Mouse (Mus musculus) spleen, embryonic (tissue): Measurements from ENCODE around the gene Ech1.

Source experiments
- CTCF ChIA-PET: fragments of 350-600 bp; sonication (Branson Sonifier 250); formaldehyde crosslinking; loops from one replicate; lab custom pipeline; 2022; lab: Charles Lee

Gene Ech1

DNA sequence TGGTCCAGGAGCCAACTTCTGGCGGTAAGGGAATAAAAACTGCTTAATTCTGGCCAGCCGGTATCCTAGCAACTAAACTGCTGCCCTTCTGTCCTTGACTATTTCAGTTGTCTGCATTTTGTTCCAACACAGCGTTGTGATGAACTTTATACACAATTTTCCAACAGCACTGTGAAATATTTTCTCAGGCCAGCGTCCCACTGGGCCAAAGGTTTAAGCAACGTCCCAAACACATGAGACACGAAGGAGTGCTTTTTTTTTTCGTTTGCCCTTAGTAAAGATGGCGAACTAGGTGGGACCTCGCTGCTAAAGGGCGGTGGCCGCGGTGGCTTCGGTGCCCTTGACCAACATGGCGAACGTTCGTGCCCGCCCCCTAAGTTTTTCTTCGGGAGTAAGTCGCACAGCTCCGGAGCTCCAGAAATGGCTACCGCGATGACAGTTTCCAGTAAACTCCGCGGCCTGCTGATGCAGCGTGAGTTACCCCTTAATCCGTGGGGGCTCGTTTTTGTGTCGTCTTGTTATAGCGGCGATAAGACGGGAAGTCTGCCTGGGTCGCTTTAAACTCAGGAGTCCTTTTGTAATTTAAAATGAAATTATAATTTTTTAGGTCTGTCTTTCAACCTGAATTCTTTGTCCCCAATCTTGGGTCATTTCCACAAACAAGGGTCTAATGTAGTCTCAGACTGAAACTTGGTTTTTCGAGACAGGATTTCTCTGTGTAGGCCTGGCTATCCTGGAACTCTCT, at the start of gene Ech1:
Gene Ech1 (plus strand): TSS at position 277 of the 745 bp plus-strand sequence.
- CTCF ChIA-PET: no interaction called here

- CTCF ChIA-PET: no interaction called here
These were observed 46.2 kb upstream of the Ech1 start for GRCm38 (mm10) chr7:28778825-28779224.

- CTCF ChIA-PET: interaction anchor here (0.5 to 1.7 kb wide), 5 partner anchors 12 to 1929 kb away, joined by 3 to 6 read pairs (median 4); no protein-coding TSS in a partner anchor
These were observed 44.9 kb upstream of the Ech1 start for GRCm38 (mm10) chr7:28780067-28780658.

DNA sequence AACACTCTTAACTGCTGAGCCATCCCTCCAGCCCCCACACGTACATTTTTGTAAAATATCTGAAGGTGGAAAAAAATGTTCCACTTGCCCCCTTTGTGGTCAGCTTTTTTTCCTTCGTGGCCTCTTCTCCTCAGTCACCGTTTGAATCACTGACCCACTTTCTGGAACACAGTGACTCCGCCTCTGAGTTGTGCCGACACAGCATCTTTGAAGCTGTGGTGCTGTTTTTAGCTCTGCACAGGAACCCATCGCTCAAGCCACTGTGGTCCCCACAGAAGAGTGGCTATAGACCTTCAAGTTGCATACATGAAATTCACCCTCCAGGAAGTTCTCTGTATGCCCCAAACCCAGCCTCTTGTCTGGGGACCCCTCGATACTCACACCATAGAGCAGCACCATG, 44.2 kb upstream of the Ech1 start:
- CTCF ChIA-PET: interaction anchor here (0.5 to 1.7 kb wide), 2 partner anchors 87 to 271 kb away, joined by 4 to 6 read pairs; no protein-coding TSS in a partner anchor

- CTCF ChIA-PET: interaction anchor here (0.5 to 1.7 kb wide), 3 partner anchors 27 to 271 kb away, joined by 3 to 6 read pairs (median 4); partner anchors contain the start of gene Hnrnpl
These were observed 43.8 kb upstream of the Ech1 start for GRCm38 (mm10) chr7:28781261-28781663.

DNA sequence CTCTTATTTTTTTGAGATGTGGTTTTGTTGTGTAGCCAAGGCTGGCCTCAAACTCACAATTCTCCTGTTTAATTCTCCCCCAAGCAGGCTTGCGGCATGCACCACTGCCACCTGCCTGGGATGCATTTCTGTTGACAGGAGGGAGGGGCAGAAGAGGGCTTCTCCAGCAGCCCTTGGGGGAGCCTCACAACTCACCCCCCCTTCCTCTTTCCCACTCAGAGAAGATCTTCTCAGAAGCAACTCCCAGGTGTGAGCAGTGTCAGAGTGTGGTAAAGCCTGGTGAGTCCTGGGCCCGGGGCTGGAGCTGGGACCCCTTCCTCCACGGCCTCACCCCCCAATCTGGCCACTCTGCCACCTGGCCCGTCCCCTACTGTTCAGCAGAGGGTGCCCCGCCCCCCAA, 39.9 kb upstream of the Ech1 start:
- CTCF ChIA-PET: no interaction called here

GRCm38 (mm10) chr7:28787884-28788283, 37.1 kb upstream of the Ech1 start:
- CTCF ChIA-PET: interaction anchor here (0.6 kb wide), 1 partner anchor 65 kb away, joined by 8 read pairs; no protein-coding TSS in a partner anchor

GRCm38 (mm10) chr7:28788307-28789195, 36.5 kb upstream of the Ech1 start, which contains the start of gene Rinl:
TSS of gene Rinl (plus strand) at chr7:28788969.
- CTCF ChIA-PET: interaction anchor here (0.6 kb wide), 2 partner anchors 444 to 1126 kb away, joined by 3 to 5 read pairs; partner anchors contain the start of gene Kcnk6

- CTCF ChIA-PET: interaction anchor here (0.6 kb wide), 2 partner anchors 443 to 1126 kb away, joined by 3 to 5 read pairs; partner anchors contain the start of gene Kcnk6
These were observed 35.8 kb upstream of the Ech1 start for GRCm38 (mm10) chr7:28789235-28789634.

DNA sequence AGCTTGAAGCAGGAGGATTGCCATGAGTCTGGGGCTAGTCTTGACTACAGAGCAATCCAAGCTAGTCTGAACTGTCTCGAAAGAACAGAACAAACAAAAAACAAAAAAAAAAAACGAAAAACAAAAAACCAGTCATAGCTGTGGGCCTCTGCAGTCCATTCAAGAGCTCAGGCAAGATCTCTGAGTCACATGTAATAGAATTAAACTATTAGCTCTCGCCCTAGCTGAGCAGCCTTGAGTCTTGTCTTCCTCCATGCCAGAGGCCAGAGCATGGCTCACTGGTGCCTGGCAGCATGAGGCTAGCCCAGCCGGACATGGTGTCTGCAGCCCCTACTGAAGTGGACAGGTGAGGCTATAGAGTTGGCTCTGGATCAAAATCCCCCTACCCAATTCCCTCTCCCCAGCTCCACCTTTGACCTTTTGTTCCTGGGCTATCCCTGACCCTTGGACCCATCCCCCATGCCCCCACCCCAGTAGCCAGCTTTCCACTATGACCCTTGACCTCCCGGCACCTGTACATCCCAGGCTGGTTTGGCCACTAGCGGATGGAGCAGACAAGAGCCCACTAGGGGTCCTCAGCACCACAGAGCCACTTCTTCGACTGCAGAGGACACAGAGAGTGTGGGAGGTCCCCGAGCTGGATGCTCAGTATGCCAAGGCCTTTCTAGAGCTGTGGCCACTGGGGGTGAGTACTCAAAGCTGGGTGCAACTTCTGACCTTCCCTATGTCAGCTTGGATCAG, 34.8 kb upstream of the Ech1 start:
- CTCF ChIA-PET: interaction anchor here (0.6 to 1.1 kb wide), 3 partner anchors 17 to 48 kb away, joined by 3 to 10 read pairs (median 4); no protein-coding TSS in a partner anchor

DNA sequence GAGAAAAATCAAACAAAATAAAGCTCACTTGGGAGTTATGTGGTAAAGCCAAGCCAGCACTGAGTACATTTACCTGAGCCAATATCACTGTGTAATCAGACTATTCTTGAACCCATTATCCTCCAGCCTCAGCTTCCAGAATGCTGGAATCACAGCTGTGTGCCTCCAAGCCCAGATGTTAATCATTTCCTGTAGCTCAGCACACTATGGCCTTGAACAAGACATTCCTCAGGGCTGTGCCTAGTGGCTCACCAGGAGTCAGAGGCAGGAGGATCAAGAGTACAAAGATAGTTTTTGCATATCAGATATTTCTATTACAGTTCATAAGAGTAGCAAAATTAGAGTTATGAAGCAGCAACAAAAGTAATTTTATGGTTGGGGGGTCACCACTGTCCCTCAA, 33.3 kb upstream of the Ech1 start:
- CTCF ChIA-PET: interaction anchor here (0.6 to 1.0 kb wide), 3 partner anchors 12 to 76 kb away, joined by 3 to 9 read pairs (median 3); no protein-coding TSS in a partner anchor

- CTCF ChIA-PET: interaction anchor here (0.6 to 1.1 kb wide), 4 partner anchors 13 to 173 kb away, joined by 3 to 9 read pairs (median 5); no protein-coding TSS in a partner anchor
These were observed 32.4 kb upstream of the Ech1 start for GRCm38 (mm10) chr7:28792391-28793185.

DNA sequence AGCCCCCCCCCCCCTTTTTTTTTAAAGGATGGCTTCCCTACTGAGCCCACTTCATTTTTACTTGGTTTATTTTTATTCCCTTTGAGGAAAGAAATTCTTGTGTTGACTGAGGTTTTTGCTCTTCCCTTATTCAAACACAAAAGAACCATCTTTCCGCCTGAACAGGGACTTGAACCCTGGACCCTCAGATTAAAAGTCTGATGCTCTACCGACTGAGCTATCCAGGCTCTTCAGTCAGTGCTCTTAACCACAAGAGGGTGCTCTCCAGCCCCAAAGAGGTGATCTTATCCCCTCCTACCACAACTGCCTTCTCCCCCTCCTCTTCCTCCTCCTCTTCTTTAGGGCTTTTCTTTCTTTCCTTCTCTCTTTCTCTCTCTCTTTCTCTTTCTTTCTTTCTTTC, 31.2 kb upstream of the Ech1 start:
- CTCF ChIA-PET: interaction anchor here (1.1 kb wide), 2 partner anchors 33 to 143 kb away, joined by 4 to 9 read pairs; no protein-coding TSS in a partner anchor

DNA sequence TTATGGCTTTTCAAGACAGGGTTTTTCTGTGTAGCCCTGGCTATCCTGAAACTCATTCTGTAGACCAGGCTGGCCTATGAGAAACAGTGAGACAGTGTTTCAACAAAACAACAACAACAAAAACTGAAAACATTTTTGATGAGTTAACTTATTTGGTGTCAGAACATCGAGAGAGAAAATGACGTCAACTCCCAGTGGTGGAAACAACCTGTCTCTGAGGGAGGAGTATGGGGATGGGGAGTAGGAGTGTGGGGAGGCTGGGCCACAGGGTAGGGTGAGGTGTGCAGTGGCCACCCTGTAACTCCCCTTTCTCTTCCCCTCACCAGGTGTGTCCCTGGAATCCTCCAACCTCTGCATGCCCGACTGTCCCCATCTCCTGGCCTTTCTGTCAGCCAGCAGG, 30.5 kb upstream of the Ech1 start:
- CTCF ChIA-PET: interaction anchor here (0.6 to 0.7 kb wide), 2 partner anchors 36 to 78 kb away, joined by 7 to 13 read pairs; no protein-coding TSS in a partner anchor

DNA sequence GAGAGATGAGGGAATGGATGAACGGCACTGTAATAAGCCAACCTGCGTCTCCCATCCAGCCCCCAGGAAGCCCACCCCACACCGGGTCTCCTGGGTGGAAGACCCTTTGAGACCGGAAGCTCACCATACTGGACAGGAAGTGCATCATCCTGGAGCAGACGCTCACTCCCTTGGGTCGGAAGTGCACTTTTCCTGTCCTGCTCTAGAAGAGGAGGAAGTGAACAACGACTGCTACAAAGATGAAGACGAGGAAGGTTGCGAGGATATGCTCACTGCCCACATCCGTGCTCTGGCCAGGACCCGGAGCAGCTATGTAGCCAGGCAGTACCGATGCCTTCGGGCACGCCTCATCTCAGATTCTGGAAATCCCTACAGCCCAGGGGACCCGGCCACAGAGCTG, 29.2 kb upstream of the Ech1 start:
- CTCF ChIA-PET: interaction anchor here (0.6 to 1.5 kb wide), 3 partner anchors 20 to 283 kb away, joined by 3 to 10 read pairs (median 3); no protein-coding TSS in a partner anchor

DNA sequence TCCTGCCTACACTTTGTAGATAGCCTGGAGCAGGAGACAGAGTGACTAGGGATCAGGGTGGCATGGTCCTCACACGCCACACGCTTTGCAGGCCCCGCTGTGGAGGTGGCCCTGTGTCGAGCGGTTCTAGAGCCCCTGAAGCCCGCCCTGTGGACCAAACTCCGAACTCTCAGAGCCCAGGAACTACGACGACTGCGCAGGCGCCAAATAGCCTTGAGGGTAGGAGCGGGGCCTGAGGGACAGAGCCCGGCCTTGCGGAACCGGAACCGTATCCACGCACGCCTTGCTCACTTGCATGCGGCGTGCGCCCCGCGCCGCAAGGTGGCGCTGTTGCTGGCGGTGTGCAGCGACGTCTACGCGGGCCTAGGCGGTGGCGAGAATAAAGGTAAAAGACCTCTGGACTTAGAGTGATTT, 28.4 kb upstream of the Ech1 start:
- CTCF ChIA-PET: interaction anchor here (0.7 kb wide), 1 partner anchor 72 kb away, joined by 3 read pairs; no protein-coding TSS in a partner anchor

DNA sequence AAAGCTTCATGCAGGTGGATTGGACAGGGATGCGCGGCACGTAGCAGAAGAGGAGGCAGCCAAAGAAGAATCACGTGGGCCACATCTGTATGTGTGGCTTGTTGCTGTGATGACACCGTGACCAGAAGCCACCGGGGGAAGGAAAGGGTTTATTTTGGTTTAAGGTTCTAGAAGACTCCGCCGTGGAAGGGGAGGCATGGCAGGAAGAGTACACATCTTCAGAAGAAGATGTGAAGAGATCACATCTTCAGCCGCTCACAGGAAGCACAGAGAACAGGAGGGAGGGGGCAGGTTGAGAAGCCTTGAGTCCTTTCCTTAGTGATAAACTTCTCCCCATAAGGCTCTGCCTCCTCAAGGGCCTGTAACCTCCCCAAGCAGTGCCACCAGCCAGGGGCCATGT, 25.0 kb upstream of the Ech1 start:
- CTCF ChIA-PET: interaction anchor here (0.5 to 0.6 kb wide), 2 partner anchors 368 to 1248 kb away, joined by 4 to 5 read pairs; no protein-coding TSS in a partner anchor

- CTCF ChIA-PET: no interaction called here
These were observed 23.6 kb upstream of the Ech1 start for GRCm38 (mm10) chr7:28801451-28801850.
